Mouse (Mus musculus): ENCODE measurements at regions not wholly inside any gene's neighbourhood (a gene's known extent, or its start where the extent isn't known, plus 50 kb on each side); places are given as distances from the start of the nearest gene placed in this dataset.
"Not testable (repeated sequence)": the region's sequence is repeated elsewhere in the genome, so short reads cannot be mapped to it uniquely, and the experiment has no call there.

DNA sequence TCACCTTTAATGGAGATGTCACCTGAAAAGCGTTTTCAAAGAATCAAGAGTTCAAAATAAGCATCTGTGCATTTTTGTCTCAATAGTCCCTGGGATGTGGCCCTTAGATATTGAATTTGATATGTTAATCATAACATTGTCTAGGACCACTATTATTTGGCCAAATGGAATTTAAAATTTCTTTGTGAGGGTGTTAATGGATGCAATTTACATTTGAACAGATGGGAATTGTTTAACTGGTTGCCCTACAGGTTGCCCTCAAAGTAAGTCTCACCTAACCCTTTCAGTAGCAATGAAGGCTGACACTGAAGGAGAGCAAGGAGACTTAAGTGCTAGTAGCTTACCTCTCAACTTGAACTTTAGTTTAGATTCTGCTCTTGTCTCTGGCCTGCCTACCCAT lies 207.9 kb upstream of the Tmc3 start:
- intact Hi-C loops (cut with DNase I), result no loop called here
- DNase-seq, result no peak

DNA sequence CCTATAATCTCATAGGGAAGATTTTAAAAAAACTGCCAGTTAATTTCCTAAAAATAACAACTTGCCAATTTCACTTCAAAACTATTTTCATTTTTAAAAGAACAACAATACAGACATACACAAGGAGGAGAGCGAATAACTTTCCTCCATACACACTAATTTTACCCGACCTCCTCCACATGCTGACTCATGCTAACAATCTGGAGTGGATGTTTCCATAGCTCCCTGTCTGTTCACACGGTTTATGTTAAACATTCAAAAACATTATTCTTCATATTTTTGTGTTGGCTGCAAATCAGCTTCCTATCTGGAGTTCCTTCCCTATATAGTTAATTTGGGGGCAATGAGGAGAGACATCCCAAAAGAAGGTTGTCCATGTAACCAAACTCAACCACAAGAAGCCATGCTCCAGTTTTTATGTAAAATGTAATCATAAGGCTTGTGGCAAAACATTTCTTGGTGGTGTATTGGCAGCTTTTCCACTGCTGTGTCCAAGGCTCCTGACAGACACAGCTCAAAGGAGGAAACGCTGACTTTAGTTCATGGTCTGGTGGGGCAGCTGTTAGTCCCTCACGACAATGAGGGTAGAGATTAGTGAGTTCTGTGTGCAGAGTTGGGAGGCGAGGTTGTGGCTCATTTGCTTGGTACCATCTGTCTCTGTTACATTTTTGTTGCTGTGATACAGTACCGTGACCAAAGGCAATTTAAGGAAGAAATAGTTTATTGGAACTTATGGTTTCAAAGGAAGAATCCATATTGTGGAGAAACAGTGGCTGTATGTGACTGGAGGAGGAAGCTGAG lies 203.1 kb upstream of the Tmc3 start:
- no peak for DNase-seq
- intact Hi-C loops (cut with DNase I), result no loop called here

DNA sequence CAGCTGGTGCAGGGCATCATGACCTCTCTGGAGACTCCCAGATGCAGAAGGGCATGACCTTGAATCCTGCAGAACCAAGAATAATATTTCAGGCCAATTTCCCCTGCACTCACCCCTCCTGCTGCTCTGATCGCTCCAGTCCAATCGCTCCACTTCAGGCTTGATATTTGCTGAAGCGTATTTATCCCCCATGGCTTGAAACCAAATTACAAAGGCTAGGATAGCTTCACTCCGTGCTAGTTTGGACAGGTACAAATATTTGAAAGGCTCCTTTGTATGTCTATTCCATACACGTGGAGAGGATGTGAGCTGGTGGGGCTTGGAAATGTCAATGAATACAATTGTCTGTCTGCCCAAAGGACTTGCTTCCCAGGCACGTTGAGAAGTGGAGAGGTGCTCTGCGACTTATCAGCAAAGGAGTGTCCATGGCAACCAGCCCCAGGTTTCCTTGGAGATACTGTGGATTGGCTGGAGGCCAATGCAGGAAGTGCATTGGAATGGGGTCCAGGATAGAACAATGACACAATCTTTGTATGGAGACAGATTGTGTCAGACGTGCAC lies 201.8 kb upstream of the Tmc3 start:
- DNase-seq, result peak; percentile 31 to 45
- intact Hi-C loops (cut with DNase I), result no loop called here

DNA sequence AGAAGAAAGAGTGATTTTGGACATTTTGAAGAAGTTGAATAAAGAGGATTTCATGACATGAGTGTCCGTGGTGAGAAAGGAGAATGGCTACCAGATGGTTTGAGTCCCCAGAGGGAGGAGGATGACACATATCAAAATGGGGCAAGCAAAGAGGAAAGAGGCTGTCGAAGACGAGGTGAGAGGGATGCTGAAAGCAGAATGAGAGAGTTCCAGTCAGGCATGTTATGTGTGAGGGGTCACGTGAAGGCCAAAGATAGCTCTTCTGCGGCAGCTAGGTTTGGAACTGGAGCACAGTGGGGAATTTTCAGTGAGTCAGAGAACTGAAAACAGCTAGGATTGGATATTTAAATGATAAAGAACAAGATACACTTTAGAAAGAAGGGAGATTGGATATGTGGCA lies 193.3 kb upstream of the Tmc3 start:
- intact Hi-C loops (cut with DNase I), result no loop called here
- DNase-seq, result no peak

DNA sequence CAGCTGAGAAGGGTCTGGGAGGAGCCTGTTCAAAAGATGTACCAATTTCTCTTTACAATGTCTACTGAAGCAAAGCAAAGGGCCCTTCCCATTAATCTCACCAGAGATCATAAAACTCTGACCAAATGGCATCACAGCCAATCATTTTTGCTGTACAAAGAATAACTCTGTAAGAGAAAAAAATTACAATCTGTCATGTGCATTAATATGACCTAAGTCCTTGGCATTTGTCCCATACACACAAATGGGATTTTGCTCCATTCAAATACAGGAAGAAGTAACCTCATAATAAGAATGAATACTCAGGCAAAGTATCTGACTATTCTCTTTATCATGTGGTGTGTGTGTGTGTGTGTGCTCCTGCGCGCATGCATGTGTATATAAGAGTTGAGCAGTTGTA lies 192.5 kb upstream of the Tmc3 start:
- intact Hi-C loops (cut with DNase I), result no loop called here
- DNase-seq, result no peak

DNA sequence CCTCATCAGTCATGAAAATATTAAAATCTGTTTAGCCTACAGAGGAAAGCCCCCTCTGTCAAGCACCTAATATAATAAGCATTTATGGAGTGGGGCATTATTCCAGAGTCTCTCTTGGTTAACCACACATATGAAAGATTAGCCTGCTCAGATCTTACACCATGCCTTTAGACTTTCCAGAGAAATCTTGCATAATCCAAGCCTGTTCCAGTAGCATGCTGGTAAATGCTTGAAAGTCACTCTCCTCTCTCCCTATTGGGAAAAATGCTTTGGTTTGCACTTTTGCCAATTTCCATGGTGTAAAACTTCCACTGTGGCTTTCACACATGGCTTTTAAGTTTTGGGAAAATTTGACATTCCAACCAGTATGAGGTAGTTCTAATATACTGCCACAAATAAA lies 192.1 kb upstream of the Tmc3 start:
- DNase-seq, result no peak
- intact Hi-C loops (cut with DNase I), result no loop called here

DNA sequence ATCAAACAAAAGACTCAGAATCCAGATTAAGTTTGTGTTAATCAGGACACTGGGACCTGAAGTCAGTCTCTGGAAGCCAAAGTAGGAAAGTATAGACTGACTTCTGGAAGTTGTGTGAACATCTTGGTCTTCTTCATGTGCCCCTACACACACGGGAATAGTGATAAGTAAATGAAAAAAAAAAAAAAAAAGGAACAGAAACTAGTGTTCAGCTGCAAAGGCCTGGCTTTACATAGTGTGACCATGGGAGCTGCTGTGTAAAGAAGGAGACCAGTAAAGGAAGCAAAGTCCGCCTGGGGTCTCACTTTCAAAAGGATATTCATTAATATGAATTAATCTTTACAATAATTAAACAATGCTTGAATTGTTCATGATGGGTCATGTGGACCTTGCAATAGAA lies 190.6 kb upstream of the Tmc3 start:
- intact Hi-C loops (cut with DNase I), result no loop called here

DNA sequence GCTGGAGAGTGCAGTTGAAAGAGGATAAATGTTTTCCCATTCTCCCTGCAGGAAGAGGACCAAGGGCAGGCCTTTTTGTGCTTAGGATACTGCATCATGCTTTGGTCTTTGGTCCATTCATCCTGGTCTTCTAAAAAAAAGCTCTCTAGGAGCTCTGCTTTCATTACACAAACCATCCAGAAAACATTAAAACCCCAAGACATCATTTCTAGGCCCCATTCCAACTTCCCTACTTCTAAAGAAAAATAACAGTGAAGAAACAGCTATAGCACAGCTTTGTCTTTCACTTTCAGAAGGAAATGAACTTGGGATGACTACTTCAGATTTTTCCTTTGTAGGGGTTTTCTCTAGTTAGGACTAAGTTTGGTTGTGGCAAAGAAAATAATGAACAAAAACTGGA lies 185.1 kb upstream of the Tmc3 start:
- intact Hi-C loops (cut with DNase I), result no loop called here
- DNase-seq, result no peak

More for the DNA sequence above, 190.6 kb upstream of the Tmc3 start:
- DNase-seq, result no peak

DNA sequence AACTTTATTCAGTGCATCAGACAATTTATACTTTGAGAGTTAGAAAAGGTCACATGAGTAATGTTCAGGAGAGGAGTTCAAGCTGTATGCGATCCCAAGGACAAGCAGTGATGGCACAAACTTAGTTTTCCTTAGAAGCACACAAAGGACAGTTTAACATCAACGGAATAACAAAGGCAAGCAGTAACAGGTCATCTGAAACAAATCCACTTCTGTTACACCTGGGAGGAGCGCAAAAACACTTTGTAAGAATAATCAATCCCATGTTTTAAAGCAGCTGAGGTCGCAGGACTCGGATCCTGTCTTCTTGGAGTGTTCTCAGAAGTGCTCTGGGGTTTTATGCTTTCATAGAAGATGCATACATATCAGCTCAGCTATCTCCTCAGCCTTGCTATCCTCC lies 183.7 kb upstream of the Tmc3 start:
- DNase-seq, result no peak
- intact Hi-C loops (cut with DNase I), result no loop called here

DNA sequence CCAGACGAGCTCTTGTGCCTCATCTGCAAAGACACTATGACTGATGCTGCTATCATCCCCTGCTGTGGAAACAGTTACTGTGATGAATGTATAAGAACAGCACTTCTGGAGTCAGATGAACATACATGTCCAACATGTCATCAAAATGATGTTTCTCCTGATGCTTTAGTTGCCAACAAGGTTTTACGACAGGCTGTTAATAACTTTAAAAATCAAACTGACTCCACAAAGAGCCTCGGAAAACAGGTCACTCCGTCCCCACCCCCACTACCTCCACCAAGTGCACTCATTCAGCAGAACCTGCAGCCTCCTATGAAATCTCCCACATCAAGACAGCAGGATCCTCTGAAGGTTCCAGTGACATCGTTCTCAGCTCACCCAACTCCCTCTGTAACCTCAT lies 172.0 kb upstream of the Tmc3 start:
- intact Hi-C loops (cut with DNase I); DNase-seq: not testable (repeated sequence)

DNA sequence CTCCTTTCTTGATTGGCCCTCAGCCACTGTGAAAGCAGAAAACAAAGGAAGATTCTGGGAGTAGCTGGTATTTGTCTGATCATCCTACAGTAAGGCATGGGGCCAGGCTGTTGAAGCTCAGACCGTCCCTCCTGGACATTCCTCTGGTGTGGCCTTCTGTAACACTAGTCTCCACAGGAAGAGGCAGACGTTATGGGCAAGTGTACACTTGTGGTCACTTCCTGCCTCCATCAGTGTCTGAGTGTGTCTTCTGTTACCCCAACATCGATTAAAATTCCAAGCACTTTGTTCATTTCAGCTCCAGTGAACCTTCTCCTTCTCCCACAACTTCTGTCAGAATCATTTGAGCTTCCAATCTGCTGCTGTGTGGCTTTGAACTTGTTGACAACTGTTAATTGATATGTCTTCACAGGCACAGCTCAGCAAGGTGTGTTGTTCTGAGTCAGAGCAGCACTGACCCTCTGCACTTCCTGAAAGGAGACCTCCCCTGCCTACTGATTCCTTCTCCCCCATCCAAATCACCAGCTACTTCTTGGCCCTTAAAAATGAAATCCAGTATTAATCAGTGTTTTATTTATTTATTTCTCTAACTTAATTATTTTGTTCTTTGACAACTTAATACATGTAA lies 154.7 kb upstream of the Tmc3 start:
- no peak for DNase-seq
- intact Hi-C loops (cut with DNase I), result no loop called here

DNA sequence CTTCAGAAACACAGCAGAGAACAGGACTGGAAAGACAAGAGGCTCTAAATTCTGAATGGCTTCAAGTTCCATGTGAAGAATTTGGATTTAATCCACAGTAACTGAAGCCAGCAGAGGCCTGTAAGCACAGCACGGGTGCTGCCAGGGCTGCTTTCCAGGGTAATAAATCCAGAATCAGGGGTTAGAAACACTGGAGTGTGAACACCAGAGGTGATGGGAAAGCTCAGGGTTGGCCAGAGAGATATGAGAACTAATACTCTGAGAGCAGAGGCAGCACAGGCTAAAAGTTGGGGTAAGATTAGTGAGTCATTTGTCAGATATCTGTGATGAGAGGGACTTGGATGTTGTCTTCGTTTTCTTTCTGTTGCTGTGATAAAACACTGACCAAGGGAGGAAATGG lies 153.6 kb upstream of the Tmc3 start:
- DNase-seq, result peak; percentile 52 to 55
- intact Hi-C loops (cut with DNase I), result no loop called here

DNA sequence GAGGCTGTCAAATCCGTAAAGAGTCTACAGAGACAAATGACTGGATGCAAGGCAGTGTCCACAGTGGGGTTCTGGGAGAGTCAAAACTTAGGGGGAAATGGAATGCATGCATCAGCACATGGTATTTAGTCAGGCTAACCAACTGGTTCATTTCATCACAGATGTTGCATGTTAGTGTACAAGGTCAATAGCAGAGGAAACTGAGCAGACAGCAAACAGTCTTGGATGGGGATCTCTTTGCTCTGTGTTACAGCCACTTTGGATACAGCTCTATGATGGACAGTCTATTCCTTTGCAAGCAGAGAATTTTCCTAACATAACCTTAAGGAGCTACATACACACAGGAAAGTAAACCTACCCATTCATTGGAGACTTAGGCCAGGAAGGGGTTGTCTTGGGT lies 151.9 kb upstream of the Tmc3 start:
- intact Hi-C loops (cut with DNase I), result no loop called here
- DNase-seq, result no peak

DNA sequence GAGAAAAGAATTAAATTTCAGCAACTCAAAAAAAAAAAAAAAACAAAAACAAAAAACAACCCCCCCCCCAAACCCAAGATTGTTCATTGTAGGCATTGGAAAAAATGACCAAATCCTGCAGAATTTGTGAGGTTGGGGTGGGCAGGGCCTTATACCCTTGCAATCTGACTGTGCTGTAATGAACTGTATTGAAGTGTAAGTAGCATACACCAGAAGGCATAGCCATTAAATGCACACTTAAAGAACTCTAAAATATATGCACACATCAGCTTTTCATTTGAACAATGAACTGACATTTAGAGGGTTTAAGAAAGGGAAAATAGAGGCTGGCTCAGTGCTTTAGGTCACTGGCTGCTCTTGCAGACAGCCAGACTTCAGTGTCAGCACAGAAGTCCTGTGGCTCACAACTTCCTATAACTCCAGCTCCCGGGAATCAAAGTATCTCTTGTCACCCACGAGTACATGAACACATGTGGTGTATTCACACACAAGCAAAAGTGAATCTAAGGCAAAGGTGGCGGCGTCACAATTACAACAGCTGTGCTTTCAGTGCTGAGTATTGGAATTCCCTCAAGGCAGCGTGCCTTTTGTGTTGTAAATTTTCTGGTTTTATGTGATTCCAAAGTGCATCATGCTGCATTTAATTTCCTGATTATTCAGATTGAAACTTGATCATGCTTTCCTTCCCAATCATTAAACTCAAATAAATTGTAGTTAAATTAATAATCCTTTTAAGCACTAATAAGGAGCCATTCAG lies 150.6 kb upstream of the Tmc3 start:
- intact Hi-C loops (cut with DNase I), result no loop called here
- no peak for DNase-seq

DNA sequence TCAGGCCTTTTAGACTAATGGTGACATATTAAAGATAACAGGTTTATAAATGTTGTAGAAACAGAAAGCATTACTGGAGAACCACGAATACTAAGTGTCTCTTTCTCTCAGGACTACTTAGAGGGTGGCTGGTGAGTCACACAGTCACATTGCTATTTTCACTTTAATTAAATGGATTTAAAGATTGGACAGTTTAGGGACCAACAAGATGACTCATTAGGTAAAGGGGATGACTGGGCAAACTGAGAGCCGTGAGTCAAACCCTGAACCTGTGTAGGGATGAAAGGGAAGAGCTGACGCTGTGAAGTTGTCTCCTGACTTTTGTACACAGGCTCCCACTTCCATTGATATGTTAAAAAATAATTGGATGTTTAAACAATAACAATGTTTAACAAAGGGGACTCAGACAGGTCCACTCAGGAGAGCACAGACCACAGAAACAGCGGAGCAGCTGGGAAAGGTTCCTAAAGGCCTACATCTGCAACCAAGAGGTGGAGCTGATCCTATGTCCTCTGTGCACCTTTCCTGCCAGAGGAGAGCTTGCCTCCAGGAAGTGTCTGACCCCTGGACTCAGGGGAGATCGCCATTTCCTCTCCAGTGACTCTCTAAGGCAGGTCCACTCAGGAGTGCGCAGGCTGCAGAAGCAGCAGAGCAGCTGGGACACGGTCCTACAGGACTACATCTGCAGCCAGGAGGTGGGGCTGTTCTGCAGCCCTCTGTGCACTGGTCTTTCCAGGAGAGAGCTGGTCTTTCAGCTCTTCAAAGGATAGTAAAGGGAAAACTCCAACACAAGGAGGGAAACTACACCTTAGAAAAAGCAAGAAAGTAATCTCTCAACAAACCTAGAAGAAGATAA lies 146.0 kb upstream of the Tmc3 start:
- DNase-seq, result peak in 1 of 2 experiments; percentile 30
- intact Hi-C loops (cut with DNase I), result loop anchor here (2.0 kb wide), 2 partner anchors 50 to 112 kb away; no protein-coding TSS in a partner anchor

DNA sequence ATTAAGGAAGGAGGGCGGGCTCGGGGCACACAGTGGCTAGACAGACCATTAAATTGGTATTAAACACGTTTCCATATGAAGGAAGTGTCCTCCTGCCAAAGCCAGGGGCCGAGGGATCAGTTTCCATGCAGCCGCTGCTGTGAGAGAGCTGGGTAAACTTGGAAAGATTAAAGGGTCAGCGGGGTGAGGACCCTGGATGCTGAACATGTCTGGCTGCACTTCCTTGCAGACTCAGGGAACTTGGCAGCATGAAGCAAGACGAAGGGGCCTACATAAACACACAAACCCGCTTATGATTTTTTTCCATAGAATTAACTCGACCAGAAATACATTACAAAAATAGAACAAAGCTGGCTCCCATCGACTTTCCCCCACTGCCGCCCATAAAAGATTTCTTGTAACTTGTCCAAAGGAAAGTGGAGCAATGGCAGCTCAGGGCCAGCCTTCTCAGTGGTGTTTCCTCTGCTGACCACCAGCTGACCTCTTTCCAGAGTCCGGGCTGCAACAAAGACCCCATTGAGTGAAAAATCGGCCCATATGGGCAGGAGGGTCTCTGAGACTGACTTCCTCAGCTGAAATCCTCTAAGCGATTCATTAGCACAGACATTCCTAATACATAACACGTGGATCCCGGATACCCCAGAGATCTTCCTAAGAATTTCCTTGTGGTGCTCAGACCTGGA lies 141.0 kb upstream of the Tmc3 start:
- intact Hi-C loops (cut with DNase I), result no loop called here
- no peak for DNase-seq

DNA sequence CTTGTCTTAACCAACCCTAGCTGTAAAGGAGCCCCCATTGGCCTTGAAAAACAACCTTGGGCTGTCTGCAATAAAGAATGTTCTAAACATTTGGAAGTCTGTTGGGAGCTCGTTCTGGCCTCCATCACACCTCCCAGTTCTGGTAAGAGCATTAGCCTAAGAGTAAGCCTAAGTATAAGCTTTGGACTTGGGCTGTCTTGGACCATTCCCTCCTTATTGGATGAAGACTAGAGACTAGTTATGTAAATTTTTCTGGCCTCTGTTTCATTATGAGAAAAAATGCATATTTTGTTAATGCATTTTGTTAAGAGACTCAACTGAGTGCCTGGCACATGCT lies 140.5 kb upstream of the Tmc3 start:
- DNase-seq, result no peak
- intact Hi-C loops (cut with DNase I), result no loop called here

DNA sequence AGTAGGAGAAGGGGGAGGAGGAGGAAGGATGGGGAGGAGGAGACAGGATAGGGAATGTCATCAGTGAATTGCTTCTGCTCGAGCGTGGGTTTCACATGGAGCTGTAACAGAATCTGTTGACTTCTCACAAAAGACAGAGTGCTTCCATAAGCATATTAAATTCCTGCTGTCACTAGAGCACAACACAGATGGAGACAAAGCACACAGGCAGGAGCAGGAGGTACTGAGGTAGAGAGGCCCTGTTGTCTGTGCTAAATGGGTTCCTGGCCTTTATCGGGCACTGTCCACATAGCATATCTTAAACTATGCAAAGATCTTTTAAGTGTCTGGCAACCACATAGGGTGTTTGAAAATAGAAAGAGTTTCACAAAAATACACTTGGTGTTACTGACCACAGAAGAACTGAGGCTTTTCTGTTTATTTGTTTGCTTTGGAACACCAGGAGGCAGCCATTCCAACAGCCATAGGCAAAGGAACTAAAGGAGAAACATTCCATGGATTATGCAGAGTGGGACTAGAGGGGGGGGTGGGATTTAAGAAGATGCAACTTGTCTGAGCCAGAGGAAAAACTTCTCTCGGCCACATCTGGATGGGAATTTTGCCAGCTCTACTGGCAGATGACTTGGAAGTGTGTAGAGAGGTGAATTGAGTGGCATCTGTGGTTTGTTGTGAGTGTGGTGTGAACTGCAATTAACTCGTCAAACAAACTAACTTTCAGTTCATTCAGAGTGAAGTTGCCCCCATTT lies 139.4 kb upstream of the Tmc3 start:
- DNase-seq, result no peak
- intact Hi-C loops (cut with DNase I), result no loop called here

DNA sequence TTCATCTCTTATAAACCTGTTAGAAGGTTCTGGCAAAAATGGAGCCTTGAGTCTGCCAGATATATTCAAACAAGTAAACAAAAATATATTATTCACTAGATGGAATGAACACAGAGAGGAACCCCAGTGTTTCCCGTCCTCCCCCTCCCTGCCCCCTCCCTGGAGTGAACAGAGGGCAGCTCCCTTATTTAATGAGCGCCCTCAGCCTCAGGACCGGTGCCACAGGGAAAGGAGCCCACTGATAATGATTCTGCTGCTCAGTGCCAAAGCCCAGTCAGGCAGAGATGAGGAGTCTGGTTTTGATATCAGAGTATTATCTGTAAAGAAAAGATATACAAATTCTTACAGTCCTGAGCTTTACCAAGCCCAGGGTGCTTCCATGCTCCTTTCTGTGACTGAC lies 134.4 kb upstream of the Tmc3 start:
- intact Hi-C loops (cut with DNase I), result no loop called here

More for the DNA sequence above, 134.4 kb upstream of the Tmc3 start:
- DNase-seq, result no peak
